Comparison of ENCODE assay signal across 12 mouse cellular contexts in the genomic region with DNA sequence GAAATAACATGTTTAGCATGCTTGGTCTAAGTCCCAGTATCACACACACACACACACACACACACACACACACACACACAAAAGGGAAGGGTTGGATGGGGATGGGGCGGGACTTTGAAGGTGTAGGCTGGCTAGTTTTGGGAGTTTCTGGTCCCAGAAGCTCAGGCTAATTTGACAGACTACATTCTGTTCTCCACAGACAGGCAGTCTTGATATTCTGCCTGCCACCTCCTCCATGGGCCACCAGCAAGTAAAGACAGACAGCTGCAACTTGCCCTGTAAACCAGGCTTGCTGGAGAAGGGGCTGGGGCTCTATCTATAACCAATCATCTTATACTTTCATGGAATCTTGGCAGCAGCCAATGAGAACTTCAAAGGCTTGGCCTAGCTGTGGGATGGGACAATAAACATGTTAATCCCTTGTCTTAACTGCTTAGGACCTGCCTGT. TPM values are rescaled to one million over a fixed set of nuclear protein-coding genes. Genes with fewer than 3 reads are reported as not detected.
DNase-seq lines count a peak whose midpoint lies in the region; ATAC-seq and TF ChIP-seq lines count a peak whose summit lies in the region.
"Had no signal": no experiment of that assay in that cellular context is flagged by ENCODE, and none has a peak within 500 bp of the region (broad histone marks: within the 10 kb centered on the region; RNA-seq: fewer than 3 reads in every experiment).

No protein-coding gene starts in this region.

- no peak for TF ChIP-seq EP300 in liver, embryonic 14.5 days (IDR thresholded peaks at IDR 0.05; ENCODE audit: low read depth)

- H3K27ac ChIP-seq in lung, embryonic 16.5 days (ENCODE audit: low read length), result no peak overlapping the region
- H3K27ac ChIP-seq in liver, embryonic 14.5 days, result peak overlapping the region; percentile 91
- H3K27ac ChIP-seq in kidney, embryonic 15.5 days, result no peak overlapping the region
- H3K27ac ChIP-seq: forebrain, embryonic 13.5 days; limb, embryonic 12.5 days had no signal

- peaks cover 75% of the 10 kb centered on the region for H3K4me1 ChIP-seq in erythroblast, embryonic 14.5 days (ENCODE audit: control insufficient read depth)
- H3K4me1 ChIP-seq in lung, embryonic 16.5 days (replicated peaks; ENCODE audit: control insufficient read depth, insufficient read depth, low read length), result peaks cover 2% of the 10 kb centered on the region; the same call in 1 of the 2 replicates
- H3K4me1 ChIP-seq in liver, embryonic 14.5 days (replicated peaks; ENCODE audit: control insufficient read depth in 2 of 2, insufficient read depth in 2 of 2, low read length in 1 of 2), result peaks cover 32 to 44% of the 10 kb centered on the region in 2 experiments
- peaks cover 4% of the 10 kb centered on the region; the same call in 1 of the 2 replicates for H3K4me1 ChIP-seq in kidney, embryonic 15.5 days

- TF ChIP-seq CTCF in liver, embryonic 14.5 days (IDR thresholded peaks at IDR 0.05; ENCODE audit: low read depth), result no peak

- WGBS in lung, embryonic 16.5 days, result 92% methylated on average over 1 of the region's 1 CpGs
- WGBS in liver, embryonic 14.5 days (ENCODE audit: insufficient replicate concordance), result 31% methylated on average over 1 of the region's 1 CpGs
- WGBS in kidney, embryonic 15.5 days, result 54% methylated on average over 1 of the region's 1 CpGs

- H3K4me3 ChIP-seq in erythroblast, embryonic 14.5 days (replicated peaks), result peak overlapping the region; percentile 74
- no peak overlapping the region for H3K4me3 ChIP-seq in lung, embryonic 16.5 days (ENCODE audit: low read length)
- H3K4me3 ChIP-seq in liver, embryonic 14.5 days (ENCODE audit: insufficient read depth in 1 of 2, low read depth in 2 of 2, low read length in 2 of 2), result peak overlapping the region; percentile 22 to 65
- H3K4me3 ChIP-seq in kidney, embryonic 15.5 days (replicated peaks), result no peak overlapping the region
- H3K4me3 ChIP-seq: forebrain, embryonic 13.5 days; limb, embryonic 12.5 days had no signal

- H3K9me3 ChIP-seq in erythroblast, embryonic 14.5 days (ENCODE audit: control insufficient read depth, low read length), result peaks cover 11% of the 10 kb centered on the region
- no peaks in the 10 kb centered on the region for H3K9me3 ChIP-seq in lung, embryonic 16.5 days (ENCODE audit: control insufficient read depth, low read length)
- H3K9me3 ChIP-seq in liver, embryonic 14.5 days (ENCODE audit: control insufficient read depth, low read length), result no peaks in the 10 kb centered on the region
- H3K9me3 ChIP-seq in kidney, embryonic 15.5 days (replicated peaks), result no peaks in the 10 kb centered on the region
- H3K9me3 ChIP-seq: forebrain, embryonic 13.5 days; limb, embryonic 12.5 days had no signal

- DNase-seq in lung, postnatal 10 days, result no peak
- peak; percentile 85 for DNase-seq in ZHBTc4 (ENCODE audit: low read depth, low spot score)
- no peak for DNase-seq in liver, embryonic 14.5 days (ENCODE audit: low read depth in 3 of 3, low spot score in 3 of 3)
- no peak for DNase-seq in left cerebral cortex, adult 9 months (ENCODE audit: low spot score in 2 of 2)
- DNase-seq: cerebellum, postnatal 36 days; gastrocnemius, postnatal 25 days had no signal

- no peak overlapping the region for H3K9ac ChIP-seq in lung, embryonic 16.5 days (ENCODE audit: low read length)
- peak overlapping the region; percentile 73 for H3K9ac ChIP-seq in liver, embryonic 14.5 days (replicated peaks)
- H3K9ac ChIP-seq in kidney, embryonic 15.5 days, result no peak overlapping the region
- H3K9ac ChIP-seq: forebrain, embryonic 13.5 days; limb, embryonic 12.5 days had no signal

- no peaks in the 10 kb centered on the region for H3K27me3 ChIP-seq in erythroblast, embryonic 14.5 days (ENCODE audit: control insufficient read depth)
- H3K27me3 ChIP-seq in lung, embryonic 16.5 days (ENCODE audit: control insufficient read depth, insufficient read depth, low read depth, low read length), result no peaks in the 10 kb centered on the region
- no peaks in the 10 kb centered on the region for H3K27me3 ChIP-seq in liver, embryonic 14.5 days (ENCODE audit: control insufficient read depth, insufficient read depth, low read length)
- H3K27me3 ChIP-seq in kidney, embryonic 15.5 days, result no peaks in the 10 kb centered on the region
- H3K27me3 ChIP-seq: forebrain, embryonic 13.5 days; limb, embryonic 12.5 days had no signal

- H3K36me3 ChIP-seq in erythroblast, embryonic 14.5 days (ENCODE audit: control insufficient read depth), result peaks cover 82% of the 10 kb centered on the region
- no peaks in the 10 kb centered on the region for H3K36me3 ChIP-seq in lung, embryonic 16.5 days (ENCODE audit: control insufficient read depth, insufficient read depth, low read length)
- H3K36me3 ChIP-seq in liver, embryonic 14.5 days (replicated peaks; ENCODE audit: control insufficient read depth, insufficient read depth, low read depth), result peaks cover 9% of the 10 kb centered on the region
- H3K36me3 ChIP-seq in kidney, embryonic 15.5 days, result no peaks in the 10 kb centered on the region

- ATAC-seq in erythroblast, adult 5-6 weeks (replicated peaks; ENCODE audit: low FRiP score, poor library complexity, severe bottlenecking), result no peak
- ATAC-seq in lung, embryonic 16.5 days (ENCODE audit: low read depth), result peak; percentile 10; the same call in 1 of the 2 replicates
- ATAC-seq in liver, embryonic 14.5 days (ENCODE audit: insufficient read depth), result no peak
- no peak for ATAC-seq in kidney, embryonic 15.5 days (replicated peaks; ENCODE audit: low FRiP score)
- ATAC-seq: forebrain, embryonic 13.5 days had no signal

- no peak overlapping the region for H3K4me2 ChIP-seq in lung, embryonic 16.5 days (ENCODE audit: low read depth, low read length)
- peak overlapping the region; percentile 85 for H3K4me2 ChIP-seq in liver, embryonic 14.5 days (ENCODE audit: low read depth)
- H3K4me2 ChIP-seq in kidney, embryonic 15.5 days, result no peak overlapping the region
- H3K4me2 ChIP-seq: limb, embryonic 12.5 days had no signal

RNA-seq across cellular contexts. Expression of a gene that starts 8.4 kb away (rescaled TPM):
- 0.53 and 0.71 TPM in 2 replicates for polyA plus RNA-seq in erythroblast, embryonic 14.5 days (2012)
- 19.8 and 29.9 TPM in 2 replicates for total RNA-seq in erythroblast, adult 5-6 weeks (2015; ENCODE audit: low replicate concordance)
- 20.4 and 34.8 TPM in 2 replicates for total RNA-seq in erythroblast, adult 5-6 weeks (2017; ENCODE audit: low replicate concordance)
- polyA plus RNA-seq in lung, embryonic 16.5 days (2015; fragmentation: Nextera tagmentation; extraction: Ambion mirVana), result 37.7 and 38.3 TPM in 2 replicates
- 11.1 and 18.6 TPM in 2 replicates for polyA plus RNA-seq in liver, embryonic 14.5 days (2012; rRNA removed)
- polyA plus RNA-seq in liver, embryonic 14.5 days (2014; fragmentation: Nextera tagmentation; extraction: Ambion mirVana), result 14.3 and 14.7 TPM in 2 replicates
- 42.9 and 46.5 TPM in 2 replicates for polyA plus RNA-seq in kidney, embryonic 15.5 days (2015; fragmentation: Nextera tagmentation; extraction: Ambion mirVana)

RNA-seq across cellular contexts. Expression of a gene that starts 45.8 kb away (rescaled TPM):
- polyA plus RNA-seq in erythroblast, embryonic 14.5 days (2012), result 1.2 and 1.3 TPM in 2 replicates
- total RNA-seq in erythroblast, adult 5-6 weeks (2015; ENCODE audit: low replicate concordance), result 33.2 and 33.8 TPM in 2 replicates
- 35.0 and 43.8 TPM in 2 replicates for total RNA-seq in erythroblast, adult 5-6 weeks (2017; ENCODE audit: low replicate concordance)
- polyA plus RNA-seq in lung, embryonic 16.5 days (2015; fragmentation: Nextera tagmentation; extraction: Ambion mirVana), result 124 and 144 TPM in 2 replicates
- 12.5 and 19.0 TPM in 2 replicates for polyA plus RNA-seq in liver, embryonic 14.5 days (2012; rRNA removed)
- polyA plus RNA-seq in liver, embryonic 14.5 days (2014; fragmentation: Nextera tagmentation; extraction: Ambion mirVana), result 54.3 and 56.0 TPM in 2 replicates
- polyA plus RNA-seq in kidney, embryonic 15.5 days (2015; fragmentation: Nextera tagmentation; extraction: Ambion mirVana), result 174 and 191 TPM in 2 replicates

Comparison
In these comparisons a context has a peak if more than half of its experiments do, and no peak if none do; other contexts are left out.
1. H3K4me3 ChIP-seq: peak in erythroblast, embryonic 14.5 days (single experiment) and liver, embryonic 14.5 days (2 of 2); none in lung, embryonic 16.5 days (single experiment) and kidney, embryonic 15.5 days (single experiment).